Mouse (Mus musculus): ENCODE measurements around the gene Tmem91.

GRCm38 (mm10) chr7:25709961-25710360 lies 35.0 kb upstream of the Tmem91 start:
- TF ChIP-seq EP300 (IDR thresholded peaks at IDR 0.05) = no peak; the same call in 1 of the 2 replicates
- TF ChIP-seq CTCF (IDR thresholded peaks at IDR 0.05) = no peak

All from lung, postnatal 0 days (tissue).